Mouse (Mus musculus) c-Kit-positive CD71-positive TER-119-negative erythroid progenitor cells, embryonic 14.5 days (primary cell): ENCODE measurements around the gene Olfr390.

ENCODE experiments used
- DNase-seq: peaks from one replicate; pipeline ENCODE4 v3.0.0-alpha.2; 2013; ENCODE audit warnings: low read depth

Gene Olfr390

DNA sequence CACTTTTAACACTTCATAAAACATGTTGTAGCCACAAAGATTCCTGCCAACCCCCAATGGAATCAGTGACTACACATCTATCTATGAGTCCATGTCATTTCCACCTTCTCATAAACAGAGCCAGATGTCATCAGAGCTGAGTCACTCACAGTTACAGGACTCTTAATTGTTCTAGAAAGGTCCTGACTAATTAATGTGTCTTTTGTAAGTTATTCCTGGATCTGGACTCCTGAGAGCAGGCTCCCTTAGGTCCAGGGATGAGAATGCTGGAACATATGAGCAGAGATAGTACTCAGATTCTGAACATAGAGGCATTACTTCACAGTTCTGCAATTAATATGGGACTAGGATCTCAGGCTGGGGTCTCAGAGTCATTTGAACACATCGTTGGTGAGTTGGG, at the start of gene Olfr390:
Gene Olfr390, plus strand, starts transcription at position 301 of the 400 bp plus-strand sequence.
- DNase-seq, result no peak

DNA sequence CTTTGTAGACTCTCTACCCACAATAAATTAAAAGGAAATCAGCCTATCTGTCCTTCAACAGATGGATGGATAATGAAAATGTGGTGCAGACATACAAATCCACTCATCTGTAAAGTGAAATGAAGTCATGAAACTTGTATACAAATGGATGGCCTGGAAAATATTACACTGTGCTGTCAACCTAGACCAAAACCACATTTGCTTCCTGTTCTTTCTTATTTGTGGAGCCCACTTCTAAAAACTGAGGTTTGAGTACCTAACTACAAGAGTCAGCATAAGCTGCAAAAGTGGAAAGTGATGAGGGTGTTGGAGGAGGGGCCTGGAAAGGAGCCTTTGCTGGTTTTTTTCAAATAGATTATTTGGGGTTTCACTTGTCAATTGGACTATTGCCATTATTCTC, 23.6 kb upstream of the Olfr390 start:
- no peak for DNase-seq

DNA sequence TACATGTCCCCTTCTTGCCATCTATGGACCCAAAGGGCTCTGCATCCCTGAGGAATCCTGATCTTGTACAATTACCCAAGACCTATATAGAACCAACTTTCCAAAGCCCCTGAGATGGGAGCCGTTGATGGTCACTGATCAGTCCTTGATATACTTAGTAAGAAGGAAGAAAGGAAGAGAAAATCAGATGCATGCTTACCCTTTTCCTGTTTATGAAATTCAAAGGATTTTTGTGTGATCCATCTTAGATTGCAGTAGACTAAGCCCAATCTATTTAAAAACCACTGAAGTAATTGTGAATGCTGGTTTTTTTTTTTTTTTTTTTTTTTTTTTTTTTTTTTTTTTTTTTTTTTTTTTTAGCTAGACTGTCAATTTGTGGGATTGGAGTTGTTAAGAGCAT, 2.2 kb upstream of the Olfr390 start, which contains the start of gene Olfr389:
Gene Olfr389, minus strand, starts transcription at position 101 of the 400 bp plus-strand sequence.
- no peak for DNase-seq

DNA sequence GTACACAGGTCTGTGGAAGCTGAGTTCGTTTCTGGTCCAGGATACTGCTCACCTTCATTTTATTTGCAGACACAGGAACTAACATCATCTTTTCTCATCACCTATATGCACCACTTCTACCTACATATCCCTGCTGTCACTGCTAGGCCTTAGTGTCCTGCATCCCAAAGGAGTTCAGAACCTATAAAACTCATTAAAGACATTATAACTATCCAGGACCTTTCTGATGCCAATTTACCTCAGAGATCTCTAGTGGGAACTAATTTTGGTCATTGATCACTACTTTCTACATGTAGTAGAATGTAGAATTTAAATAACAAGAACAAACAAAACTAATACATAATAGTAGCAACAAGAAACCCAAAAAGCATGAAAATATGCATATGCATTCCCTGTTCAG, 20.2 kb downstream of the Olfr390 start, which contains the start of gene Olfr391-ps:
Gene Olfr391-ps, minus strand, starts transcription at position 101 of the 400 bp plus-strand sequence.
- no peak for DNase-seq

DNA sequence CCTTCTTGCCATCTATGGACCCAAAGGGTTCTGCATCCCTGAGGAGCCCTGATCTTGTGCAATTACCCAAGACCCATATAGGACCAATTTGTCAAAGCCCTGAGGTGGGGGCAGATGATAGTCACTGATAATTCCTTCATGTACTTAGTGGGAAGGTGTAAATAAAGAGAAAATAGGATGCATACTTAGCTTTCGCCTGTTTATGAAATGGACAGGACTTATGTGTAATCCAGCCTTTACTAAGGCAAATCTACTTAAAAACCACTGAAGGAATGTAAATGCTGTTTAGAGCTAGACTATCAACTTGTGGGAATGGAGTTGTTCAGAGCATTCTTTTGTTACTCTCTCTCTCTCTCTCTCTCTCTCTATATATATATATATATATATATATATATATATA, 34.2 kb downstream of the Olfr390 start, which contains the start of gene Olfr392:
Gene Olfr392, minus strand, starts transcription at position 101 of the 400 bp plus-strand sequence.
- DNase-seq, result no peak
